Mouse (Mus musculus) neural tube, embryonic 11.5 days (tissue): Measurements from ENCODE around the gene Plppr5. TPM values are rescaled to one million over a fixed set of nuclear protein-coding genes. Genes with fewer than 3 reads are reported as not detected.

Experiments
- ATAC-seq: fragments of 200-750 bp; cut with Nextera tagmentation; 2 replicates; pipeline ENCODE4 v1.8.0; 2017; ENCODE audit warnings: moderate number of reproducible peaks, mild to moderate bottlenecking, moderate TSS enrichment, moderate library complexity; ENCODE audit not compliant: insufficient read depth, low FRiP score, low TSS enrichment
- DNase-seq: peaks from one replicate; pipeline ENCODE4 v3.0.0-alpha.2; 2015; ENCODE audit warnings: low spot score
- H3K27ac ChIP-seq: fragments of 300-500 bp; sonication (generic); 2 replicates; pipeline ENCODE4 v1.5.1; 2014; ENCODE audit warnings: low read depth, mild to moderate bottlenecking, low read length
- H3K27me3 ChIP-seq: fragments of 300-500 bp; sonication (generic); 2 replicates; pipeline ENCODE4 v1.6.1; 2014; ENCODE audit warnings: mild to moderate bottlenecking, low read length, mixed read lengths; ENCODE audit not compliant: control insufficient read depth, insufficient read depth
- H3K36me3 ChIP-seq: fragments of 300-500 bp; sonication (generic); 2 replicates; pipeline ENCODE4 v1.6.1; 2014; ENCODE audit warnings: mild to moderate bottlenecking, low read length, moderate library complexity, mixed read lengths; ENCODE audit not compliant: control insufficient read depth, insufficient read depth
- H3K4me1 ChIP-seq: fragments of 300-500 bp; sonication (generic); 2 replicates; pipeline ENCODE4 v1.6.1; 2014; ENCODE audit warnings: low read length, mixed read lengths; ENCODE audit not compliant: control insufficient read depth, insufficient read depth
- H3K4me2 ChIP-seq: fragments of 300-500 bp; sonication (generic); 2 replicates; pipeline ENCODE4 v1.6.1; 2014; ENCODE audit warnings: low read depth, mild to moderate bottlenecking, moderate library complexity
- H3K4me3 ChIP-seq: fragments of 300-500 bp; sonication (generic); 2 replicates; pipeline ENCODE4 v1.5.1; 2014; ENCODE audit warnings: low read depth, low read length
- H3K9ac ChIP-seq: fragments of 300-500 bp; sonication (generic); 2 replicates; pipeline ENCODE4 v1.6.1; 2014; ENCODE audit warnings: mild to moderate bottlenecking, low read length
- H3K9me3 ChIP-seq: fragments of 300-500 bp; sonication (generic); 2 replicates; pipeline ENCODE4 v1.6.1; 2016; ENCODE audit warnings: low read length; ENCODE audit not compliant: control insufficient read depth
- WGBS: fragments of 180-500 bp; shearing (Covaris S2); extraction: QIAGEN DNeasy Blood & Tissue Kit; methylation state at CpG from one replicate; pipeline ENCODE4 v1.1.7; 2014; 5-methylcytosine and 5-hydroxymethylcytosine counted together
- polyA plus RNA-seq: library from polyadenylated mRNA; unstranded; fragments of >200 nt; fragmentation: Nextera tagmentation; extraction: Ambion mirVana; gene quantifications from 2 replicates; pipeline ENCODE4 v1.2.1, GENCODE M21; 2014

The Plppr5 gene
- 0.24 and 0.27 TPM in 2 replicates for polyA plus RNA-seq

GRCm38 (mm10) chr3:117574529-117575252 is at the start of gene Plppr5:
Gene Plppr5 (plus strand): TSS chr3:117574836.
- no peaks in the 10 kb centered on the region for H3K36me3 ChIP-seq
- no peak within 1 kb of the TSS for H3K27ac ChIP-seq
- ATAC-seq (peak; percentile 54), DNase-seq (peak; percentile 51)
- WGBS: 25% methylated on average over 20 of the region's 20 CpGs
- no peaks in the 10 kb centered on the region for H3K4me1 ChIP-seq
- H3K4me3 ChIP-seq: peak within 1 kb of the TSS; percentile 55
- H3K9ac ChIP-seq: peak within 1 kb of the TSS; percentile 69
- no peaks in the 10 kb centered on the region for H3K9me3 ChIP-seq
- peak within 1 kb of the TSS; percentile 93 for H3K4me2 ChIP-seq
- peaks cover 14% of the 10 kb centered on the region for H3K27me3 ChIP-seq

- Histone ChIP-seq H3K9ac (no peak overlapping the region), H3K4me1 (no peaks in the 10 kb centered on the region), H3K9me3 (no peaks in the 10 kb centered on the region), H3K27ac (no peak overlapping the region), H3K4me3 (no peak overlapping the region), H3K27me3 (no peaks in the 10 kb centered on the region), H3K4me2 (no peak overlapping the region), H3K36me3 (no peaks in the 10 kb centered on the region)
- ATAC-seq (no peak), DNase-seq (no peak)
- 92% methylated on average over 5 of the region's 5 CpGs for WGBS
Observed at GRCm38 (mm10) chr3:117549899-117550298, 24.7 kb upstream of the Plppr5 start.

DNA sequence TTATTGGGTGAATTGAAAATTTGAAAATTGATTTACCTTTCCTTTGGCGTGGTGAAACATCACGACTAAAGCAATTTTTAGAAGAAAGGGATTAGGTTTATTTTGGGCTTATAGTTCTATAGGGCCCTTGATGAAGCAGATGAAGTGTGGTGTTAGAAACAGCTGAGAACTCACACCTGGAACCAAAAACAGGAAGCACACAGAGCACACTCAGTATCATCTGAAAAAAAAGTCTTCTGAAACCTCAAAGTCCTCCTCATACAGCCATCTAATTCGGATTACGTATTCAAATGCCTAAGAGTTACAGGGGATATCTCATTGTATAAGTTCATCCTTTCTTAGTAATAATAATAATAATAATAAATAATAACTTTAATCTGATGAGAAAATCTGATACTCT is 24.1 kb upstream of the Plppr5 start:
- H3K27ac ChIP-seq: no peak overlapping the region
- WGBS: 91% methylated on average over 4 of the region's 4 CpGs
- H3K4me2 ChIP-seq: no peak overlapping the region
- ATAC-seq (no peak), DNase-seq (no peak)
- no peaks in the 10 kb centered on the region for H3K4me1 ChIP-seq
- no peaks in the 10 kb centered on the region for H3K27me3 ChIP-seq
- no peak overlapping the region for H3K4me3 ChIP-seq
- H3K9me3 ChIP-seq: no peaks in the 10 kb centered on the region
- H3K36me3 ChIP-seq: no peaks in the 10 kb centered on the region
- no peak overlapping the region for H3K9ac ChIP-seq

GRCm38 (mm10) chr3:117556972-117557371 is 17.7 kb upstream of the Plppr5 start:
- Histone ChIP-seq H3K4me1 (no peaks in the 10 kb centered on the region), H3K9ac (no peak overlapping the region), H3K27me3 (no peaks in the 10 kb centered on the region), H3K27ac (no peak overlapping the region), H3K4me2 (no peak overlapping the region), H3K36me3 (no peaks in the 10 kb centered on the region), H3K4me3 (no peak overlapping the region), H3K9me3 (no peaks in the 10 kb centered on the region)
- DNase-seq: peak; percentile 9
- ATAC-seq: peak; percentile 20; the same call in 1 of the 2 replicates
- 33% methylated on average over 1 of the region's 1 CpGs for WGBS

DNA sequence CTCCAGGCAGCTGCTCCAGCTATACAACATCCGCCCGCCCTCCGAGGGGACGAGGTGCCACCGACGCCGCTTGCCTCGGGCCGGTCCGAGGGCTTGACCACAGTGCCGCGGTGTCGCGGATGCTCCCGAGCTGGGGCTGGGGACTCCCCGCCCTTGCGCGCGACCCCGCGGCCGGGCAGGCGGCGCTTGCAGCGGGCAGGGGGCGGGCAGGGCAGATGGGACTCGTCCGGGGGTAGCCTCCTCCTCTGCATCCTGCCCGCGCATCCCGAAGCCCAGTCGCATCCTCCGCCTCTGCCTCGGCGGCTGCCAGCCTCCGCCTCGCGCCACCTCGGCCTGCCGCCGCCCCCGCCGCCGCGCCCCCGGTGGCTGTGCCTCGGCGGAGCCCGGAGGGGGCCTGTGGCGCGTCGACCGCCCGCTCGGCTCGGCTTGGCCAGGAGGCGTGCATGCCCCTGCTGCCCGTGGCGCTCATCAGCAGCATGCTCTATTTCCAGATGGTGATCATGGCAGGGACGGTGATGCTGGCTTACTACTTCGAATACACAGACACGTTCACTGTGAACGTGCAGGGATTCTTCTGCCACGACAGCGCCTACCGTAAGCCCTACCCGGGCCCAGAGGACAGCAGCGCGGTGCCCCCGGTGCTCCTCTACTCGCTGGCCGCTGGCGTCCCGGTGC is 754 bp downstream of the Plppr5 start:
- peak; percentile 63 for DNase-seq
- WGBS: under 1% methylated on average over 60 of the region's 74 CpGs
- ATAC-seq: peak; percentile 87
- Histone ChIP-seq H3K4me2 (peak overlapping the region; percentile 93), H3K4me1 (no peaks in the 10 kb centered on the region), H3K27ac (no peak overlapping the region), H3K4me3 (peak overlapping the region; percentile 55), H3K27me3 (peaks cover 14% of the 10 kb centered on the region), H3K36me3 (no peaks in the 10 kb centered on the region), H3K9me3 (no peaks in the 10 kb centered on the region), H3K9ac (peak overlapping the region; percentile 69)

- Histone ChIP-seq H3K27ac (no peak overlapping the region), H3K27me3 (peaks cover 14% of the 10 kb centered on the region), H3K9ac (peak overlapping the region; percentile 69), H3K4me3 (peak overlapping the region; percentile 55), H3K4me1 (no peaks in the 10 kb centered on the region), H3K4me2 (peak overlapping the region; percentile 93), H3K36me3 (no peaks in the 10 kb centered on the region), H3K9me3 (no peaks in the 10 kb centered on the region)
- 20% methylated on average over 3 of the region's 3 CpGs for WGBS
- ATAC-seq (no peak), DNase-seq (no peak)
Observed at GRCm38 (mm10) chr3:117575928-117576254, 1.3 kb downstream of the Plppr5 start.

DNA sequence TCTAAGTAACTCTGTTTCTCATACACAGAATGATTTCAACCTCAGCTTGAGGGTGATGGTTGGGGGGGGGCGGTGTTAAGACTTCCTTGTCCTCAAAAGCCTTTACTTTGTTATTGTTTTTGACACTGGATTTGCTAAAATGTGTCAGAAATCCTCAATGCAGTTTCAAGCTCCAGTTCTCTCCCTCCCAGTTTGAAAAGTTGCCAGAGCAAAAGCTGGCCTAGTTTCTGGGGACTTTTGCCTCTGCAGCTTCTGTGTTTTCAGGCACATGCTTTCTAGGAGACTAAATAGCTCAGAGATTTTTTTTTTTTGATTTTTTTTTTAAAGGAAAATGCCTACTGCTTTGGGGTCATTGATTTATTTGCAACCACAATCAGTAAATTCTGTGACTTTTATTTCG is 2.7 kb downstream of the Plppr5 start:
- Histone ChIP-seq H3K27ac (no peak overlapping the region), H3K36me3 (no peaks in the 10 kb centered on the region), H3K27me3 (peaks cover 14% of the 10 kb centered on the region), H3K9me3 (no peaks in the 10 kb centered on the region), H3K4me3 (no peak overlapping the region), H3K4me1 (no peaks in the 10 kb centered on the region), H3K9ac (no peak overlapping the region), H3K4me2 (no peak overlapping the region)
- ATAC-seq (no peak), DNase-seq (no peak)
- 96% methylated on average over 2 of the region's 2 CpGs for WGBS

DNA sequence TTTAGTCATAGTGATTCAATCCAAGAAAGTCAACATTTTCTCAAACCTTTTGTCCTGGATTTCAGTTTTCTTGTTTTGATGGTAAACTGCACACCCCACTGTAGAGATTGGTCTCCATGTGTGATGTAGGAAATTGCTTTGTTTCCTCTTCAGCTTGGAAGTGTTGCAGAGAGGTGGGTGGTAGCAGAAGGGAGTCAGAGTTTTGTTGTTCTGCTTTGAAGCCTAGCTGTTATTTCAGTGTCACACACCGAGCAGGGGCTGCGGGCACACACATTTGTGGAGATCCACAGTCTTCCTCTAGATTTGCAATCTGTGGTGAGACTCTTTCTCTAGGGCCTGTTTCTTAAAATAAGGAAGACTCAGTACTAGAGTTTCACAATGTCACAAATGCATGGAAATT is 8.0 kb downstream of the Plppr5 start:
- H3K4me2 ChIP-seq: no peak overlapping the region
- no peak overlapping the region for H3K27ac ChIP-seq
- no peaks in the 10 kb centered on the region for H3K4me1 ChIP-seq
- no peaks in the 10 kb centered on the region for H3K36me3 ChIP-seq
- H3K4me3 ChIP-seq: no peak overlapping the region
- H3K27me3 ChIP-seq: no peaks in the 10 kb centered on the region
- ATAC-seq: no peak
- no peaks in the 10 kb centered on the region for H3K9me3 ChIP-seq
- no peak for DNase-seq
- no peak overlapping the region for H3K9ac ChIP-seq
- WGBS: 70% methylated on average over 2 of the region's 2 CpGs

DNA sequence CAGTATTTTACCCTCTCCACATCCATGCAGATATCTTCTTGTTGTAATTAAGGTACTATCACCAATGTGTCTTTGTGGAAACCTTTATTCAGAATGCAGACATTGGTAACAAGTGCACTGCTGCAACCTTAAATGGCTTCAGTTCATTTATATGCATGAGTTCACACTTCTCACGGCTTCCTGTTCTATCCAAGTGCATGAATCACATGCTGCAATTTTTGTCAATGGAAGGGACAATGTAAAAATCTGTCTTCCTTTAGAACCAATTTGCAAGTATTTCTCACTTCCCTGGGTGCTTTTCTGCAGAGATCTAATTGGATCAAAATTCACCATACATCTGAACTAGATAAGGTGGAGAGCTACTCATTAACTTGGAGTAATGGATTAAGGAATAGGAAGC is 27.8 kb downstream of the Plppr5 start:
- ATAC-seq: no peak
- Histone ChIP-seq H3K4me1 (no peaks in the 10 kb centered on the region), H3K4me2 (no peak overlapping the region), H3K27me3 (no peaks in the 10 kb centered on the region), H3K4me3 (no peak overlapping the region), H3K27ac (no peak overlapping the region), H3K9me3 (no peaks in the 10 kb centered on the region), H3K36me3 (no peaks in the 10 kb centered on the region), H3K9ac (no peak overlapping the region)
- DNase-seq: no peak
- 75% methylated on average over 1 of the region's 1 CpGs for WGBS
